Mouse (Mus musculus) erythroblast, adult 5-6 weeks (primary cell): ENCODE measurements around the gene D630039A03Rik. TPM values are rescaled to one million over a fixed set of nuclear protein-coding genes. Genes with fewer than 3 reads are reported as not detected.

Experiments
- ATAC-seq: replicated peaks from 2 replicates; pipeline ENCODE4 v1.8.0; 2016; ENCODE audit warnings: moderate number of reproducible peaks, mild to moderate bottlenecking, moderate TSS enrichment, inconsistent platforms; ENCODE audit not compliant: poor library complexity, low FRiP score, severe bottlenecking
- total RNA-seq, 2 experiments: library from RNA; stranded (forward) in 1 of 2; stranded (reverse) in 1 of 2; fragments of 150-400 nt in 1 of 2; fragments of 200-764, 138-1000 nt in 1 of 2; gene quantifications; 2 replicates each; pipeline versions ENCODE4 v1.2.3 to v1.2.4; 2015 to 2017; ENCODE audit warnings: low replicate concordance in 2 of 2

Gene D630039A03Rik
- total RNA-seq, 2 experiments from 2014 or later, result 0.51 TPM; not detected in 1

DNA sequence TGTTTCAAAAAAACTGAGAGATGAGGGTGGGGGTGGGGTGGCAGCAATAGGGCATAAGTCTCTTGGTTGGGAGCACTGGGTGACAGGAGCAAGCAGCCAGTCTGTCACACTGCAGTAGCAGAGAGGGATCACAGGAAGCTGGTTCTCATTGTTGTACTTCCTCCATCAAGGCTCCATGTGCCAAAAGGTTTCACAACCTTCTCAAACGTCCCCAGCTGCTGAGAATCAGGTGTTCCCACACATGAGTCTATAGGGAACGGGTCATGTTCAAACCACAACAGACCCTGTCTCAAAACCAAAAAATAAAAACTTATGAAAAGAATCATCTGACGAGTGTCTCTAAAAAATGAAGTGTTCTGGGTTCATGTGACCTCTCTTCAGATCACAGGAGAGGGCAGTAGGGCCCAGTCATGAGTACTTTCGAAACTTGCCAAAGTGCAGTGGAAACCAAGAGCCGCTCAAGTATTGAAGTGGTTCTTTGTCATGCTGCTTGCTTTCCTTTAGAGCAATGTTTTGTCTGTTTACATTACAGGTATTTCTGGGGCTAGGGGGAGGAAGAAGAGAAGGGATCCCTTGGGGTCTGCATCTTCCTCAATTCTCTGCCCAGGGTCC, 14.6 kb upstream of the D630039A03Rik start:
- ATAC-seq, result no peak

DNA sequence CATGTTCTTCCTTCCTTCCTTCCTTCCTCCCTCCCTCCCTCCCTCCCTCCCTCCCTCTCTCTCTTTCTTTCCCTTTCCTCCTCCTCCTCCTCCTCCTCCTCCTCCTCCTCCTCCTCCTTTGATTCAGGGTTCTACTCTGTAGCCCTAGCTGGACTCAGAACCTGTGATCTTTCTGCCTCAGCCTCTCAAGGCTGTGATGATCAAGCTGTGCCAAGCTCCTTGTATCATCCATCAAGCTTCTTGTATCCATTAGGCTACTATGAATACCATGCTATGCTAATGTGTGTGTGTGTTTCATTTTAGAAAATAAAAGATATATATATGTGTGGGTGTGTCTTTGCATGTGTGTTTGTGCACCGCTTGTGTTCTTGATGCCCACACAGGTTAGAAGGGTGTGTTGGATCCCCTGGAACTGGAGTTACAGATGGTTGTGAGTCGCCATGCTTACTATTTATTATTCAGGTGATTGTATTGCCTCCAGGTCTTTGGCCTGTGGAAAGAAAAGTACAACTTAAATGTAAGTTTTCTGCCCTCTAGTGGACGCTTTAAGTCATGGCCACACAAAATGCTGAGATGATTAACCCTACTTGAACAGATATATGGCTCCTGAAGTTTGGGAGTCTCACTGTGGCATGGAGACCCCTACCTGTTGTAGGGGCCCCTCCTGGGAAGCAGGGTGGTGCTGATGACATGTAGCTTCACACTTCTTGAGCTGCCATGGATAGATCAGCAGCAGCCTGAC, 11.5 kb upstream of the D630039A03Rik start:
- ATAC-seq, result peak; percentile 39

DNA sequence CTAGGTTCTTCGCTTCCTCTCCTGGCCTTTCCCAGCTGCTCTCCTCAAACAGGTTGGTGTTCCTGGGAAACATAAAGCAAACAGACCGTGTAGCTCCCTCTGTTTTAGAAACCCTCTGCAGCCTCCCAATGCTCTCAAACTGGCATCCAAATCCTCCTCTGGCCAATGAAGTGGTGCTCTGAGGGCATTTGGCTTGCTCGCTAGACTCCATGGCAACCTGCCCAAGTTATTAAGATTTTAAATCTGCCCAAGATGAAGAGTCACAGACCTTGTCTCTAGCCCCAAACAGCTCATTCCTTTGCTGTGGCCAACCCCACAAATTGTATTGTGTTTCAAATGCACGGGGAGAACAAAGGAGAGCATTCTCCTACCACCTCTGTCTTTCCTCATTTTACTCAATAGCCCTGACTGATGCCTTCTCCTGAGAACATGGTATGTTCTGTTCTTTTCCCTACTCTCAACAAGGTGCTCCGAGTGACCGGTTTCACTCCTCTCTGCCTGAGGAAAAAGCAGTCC, 8.5 kb upstream of the D630039A03Rik start:
- no peak for ATAC-seq

DNA sequence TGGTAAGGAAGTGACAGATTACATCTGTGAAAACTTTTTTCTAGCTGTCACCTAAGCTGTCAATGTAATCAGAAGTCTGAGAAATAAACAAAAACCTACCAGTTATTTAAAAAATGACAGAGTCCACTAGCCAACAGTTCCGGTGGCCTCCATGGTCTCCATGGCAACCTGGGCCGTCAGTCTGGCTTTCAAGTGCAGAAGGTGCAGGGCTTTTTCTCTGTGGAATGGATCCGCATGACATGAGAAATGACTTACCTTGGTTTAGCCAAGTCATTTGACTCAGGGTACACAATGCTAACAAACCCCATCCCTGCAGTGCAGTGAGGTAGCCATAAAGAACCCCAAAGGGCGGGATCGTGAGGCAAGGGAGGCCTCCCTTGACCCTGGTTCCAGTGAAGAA, 6.1 kb upstream of the D630039A03Rik start:
- no peak for ATAC-seq

DNA sequence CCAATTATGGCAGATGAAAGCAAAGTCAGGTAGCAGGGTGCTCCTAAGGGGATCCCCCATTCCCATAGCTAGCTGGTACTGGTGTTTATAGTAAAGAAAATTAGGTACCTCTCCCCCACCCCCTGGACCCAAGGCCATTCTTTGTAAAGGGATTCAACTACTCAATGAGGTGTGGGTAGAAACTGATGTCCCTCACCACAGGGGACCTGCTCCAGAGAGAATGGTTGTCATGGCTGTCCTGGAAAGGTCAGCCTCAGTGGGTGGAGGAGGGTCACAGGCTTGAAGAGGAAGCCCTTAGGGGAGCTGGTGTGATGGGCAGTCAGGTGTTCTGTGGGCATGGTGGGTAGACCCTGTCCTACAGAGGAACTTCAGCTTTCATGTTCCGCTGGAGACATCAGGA, 4.4 kb upstream of the D630039A03Rik start:
- no peak for ATAC-seq

DNA sequence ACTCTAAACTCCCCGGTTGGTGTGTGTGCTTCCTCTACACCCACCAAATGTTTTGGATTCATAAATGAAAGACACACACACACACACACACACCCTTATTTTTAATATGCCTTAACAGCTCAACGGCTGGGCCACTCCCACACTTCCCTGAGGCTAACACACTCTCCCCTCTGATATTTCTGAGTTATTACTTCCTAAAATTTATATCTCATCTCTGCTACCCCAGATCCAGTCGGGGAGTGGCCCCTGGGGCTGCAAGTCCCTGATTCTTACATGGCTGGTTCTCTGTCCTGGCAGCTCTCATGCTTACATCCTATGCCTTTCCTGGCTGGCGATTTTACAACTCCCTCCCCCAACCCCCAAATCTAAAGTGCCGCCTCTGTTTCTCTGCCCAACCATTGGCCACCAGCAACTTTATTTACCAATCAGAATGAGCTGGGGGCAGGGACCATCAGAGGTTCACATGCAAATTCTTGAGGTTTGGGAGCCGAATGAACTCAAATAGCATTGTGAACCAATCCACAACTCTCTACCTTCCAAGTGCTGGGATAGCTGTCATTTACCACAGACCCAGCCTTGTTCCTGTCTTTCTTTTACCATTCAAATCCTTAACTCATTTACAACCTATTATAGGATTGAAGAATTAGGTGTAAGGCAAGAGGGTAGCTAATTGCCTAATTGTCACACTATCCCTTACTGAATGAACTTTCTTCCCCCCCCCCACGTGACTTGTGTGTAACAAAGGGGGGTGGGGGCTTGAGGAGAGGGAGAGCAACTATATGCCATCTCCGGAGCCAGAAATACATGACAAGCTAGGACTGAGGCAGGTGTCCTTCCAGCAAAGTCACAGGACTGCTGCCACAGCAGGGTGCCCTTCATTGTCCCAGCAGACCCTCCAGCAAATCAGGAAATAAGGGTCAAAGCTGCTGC, 3.7 kb upstream of the D630039A03Rik start:
- ATAC-seq, result no peak

DNA sequence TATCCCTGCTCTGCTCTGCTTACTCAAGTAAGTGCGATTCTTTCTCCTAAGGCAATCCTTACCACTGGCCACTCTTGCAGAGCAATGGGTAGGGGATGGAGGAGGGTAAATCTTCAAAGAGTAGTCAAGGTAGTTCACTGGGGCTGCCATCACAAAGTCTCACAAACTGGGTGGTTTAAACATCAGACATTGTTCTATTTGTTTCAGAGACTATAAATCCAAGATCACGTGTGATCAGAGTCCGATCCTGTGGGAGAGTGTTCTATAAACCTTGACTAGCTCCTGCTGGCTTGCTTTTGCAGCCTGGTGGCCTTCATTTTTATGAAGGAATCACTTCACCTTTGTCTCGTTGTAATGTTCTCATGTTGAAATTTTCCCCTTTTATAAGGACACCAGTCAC, 614 bp upstream of the D630039A03Rik start:
- ATAC-seq, result no peak

DNA sequence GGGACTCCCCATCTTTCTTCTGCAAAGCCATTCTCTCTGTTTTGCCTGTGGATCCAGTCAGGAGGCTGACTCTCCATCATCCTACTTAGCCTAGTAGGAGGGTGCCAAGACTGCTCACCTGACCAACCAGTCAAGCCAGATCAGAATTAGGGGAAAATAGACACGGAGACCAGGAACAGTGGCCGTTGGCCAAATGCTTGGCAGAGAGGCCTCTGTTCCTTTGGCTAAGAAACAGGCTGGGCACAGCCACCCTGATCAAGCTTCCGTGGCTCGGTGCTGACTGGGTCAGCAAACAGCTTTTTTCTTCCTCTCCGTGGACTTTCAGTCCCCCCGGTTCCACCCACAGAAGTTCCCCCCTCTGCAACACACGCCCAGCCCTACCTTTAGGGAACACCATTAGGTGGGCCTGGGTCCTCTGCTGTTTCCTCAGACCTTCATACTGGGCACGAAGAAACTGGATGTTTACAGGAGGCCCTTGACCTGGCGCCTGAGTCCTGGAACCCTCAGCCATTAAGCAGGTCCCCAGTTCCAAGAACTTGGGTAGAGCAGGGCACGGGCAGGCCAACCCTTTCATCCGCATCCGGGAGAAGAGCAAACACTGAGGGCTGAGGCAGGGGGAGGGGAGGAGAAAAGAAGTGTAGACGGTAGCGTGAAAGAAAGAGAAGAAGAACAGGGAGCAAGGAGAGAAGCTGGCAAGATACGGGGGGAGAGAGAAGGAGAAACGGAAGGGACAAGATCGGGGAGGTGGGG, 706 bp downstream of the D630039A03Rik start:
- ATAC-seq, result no peak

DNA sequence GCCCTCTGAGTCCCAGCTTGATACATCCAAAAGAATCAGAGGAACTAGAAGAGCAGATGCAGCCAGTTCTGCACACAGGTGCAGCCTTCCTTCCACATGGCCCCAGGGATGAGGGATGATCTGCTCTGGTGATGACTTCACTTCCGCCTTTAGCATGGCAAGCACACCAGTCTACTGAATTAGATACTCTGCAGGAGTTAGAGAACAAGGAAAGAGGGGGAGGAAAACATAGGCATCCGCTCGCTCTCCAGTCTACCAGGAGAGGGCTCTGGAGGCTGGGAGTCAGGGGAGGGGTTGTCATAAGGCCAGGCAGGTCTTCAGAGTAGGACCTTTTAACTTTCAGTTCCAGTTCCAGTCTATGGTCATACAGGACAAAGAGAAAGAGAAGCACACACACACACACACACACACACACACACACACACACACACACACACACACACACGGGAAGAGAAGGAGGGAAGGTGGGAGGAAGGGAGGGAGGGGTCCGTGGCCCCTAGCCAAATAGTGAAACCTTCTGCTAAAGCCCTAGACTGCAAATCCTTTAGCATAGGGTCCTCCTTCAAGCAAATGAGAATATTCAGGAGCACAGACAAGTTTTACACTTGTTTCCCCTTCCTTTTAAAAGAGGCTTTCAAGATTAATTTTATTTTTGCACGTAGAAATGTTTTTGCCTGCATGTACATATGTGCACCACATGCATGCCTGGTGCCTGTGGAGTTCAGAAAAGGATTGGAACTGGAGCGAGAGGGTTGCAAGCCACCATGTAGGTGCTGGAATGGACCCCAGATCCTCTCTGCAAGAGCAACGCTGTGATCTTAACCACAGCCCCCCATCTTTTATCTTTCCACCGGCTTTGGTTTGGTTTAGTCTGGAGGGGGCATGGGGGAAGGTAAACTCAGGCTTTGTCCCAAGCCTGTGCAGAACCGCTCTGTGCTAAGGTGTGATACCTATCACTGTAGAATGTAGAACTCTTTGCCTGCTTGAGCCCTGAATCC, 1.6 kb downstream of the D630039A03Rik start:
- no peak for ATAC-seq

DNA sequence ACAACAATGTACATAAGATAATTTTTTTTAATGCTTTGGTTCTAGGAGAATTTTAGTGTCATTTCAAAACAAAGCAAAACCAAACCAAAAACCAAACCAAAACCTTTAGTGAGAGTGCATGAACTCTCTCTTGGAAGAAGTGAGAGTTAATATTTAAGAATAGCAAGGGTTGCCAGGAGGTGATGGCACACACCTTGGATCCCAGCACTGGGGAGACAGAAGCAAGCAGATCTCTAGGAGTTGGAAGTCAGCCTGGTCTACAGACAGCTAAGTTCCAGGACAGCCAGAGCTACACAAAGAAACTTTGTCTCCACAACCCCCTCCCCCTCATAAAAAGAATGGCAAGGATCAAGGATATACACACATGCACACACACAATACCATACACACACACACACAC, 3.1 kb downstream of the D630039A03Rik start:
- no peak for ATAC-seq

DNA sequence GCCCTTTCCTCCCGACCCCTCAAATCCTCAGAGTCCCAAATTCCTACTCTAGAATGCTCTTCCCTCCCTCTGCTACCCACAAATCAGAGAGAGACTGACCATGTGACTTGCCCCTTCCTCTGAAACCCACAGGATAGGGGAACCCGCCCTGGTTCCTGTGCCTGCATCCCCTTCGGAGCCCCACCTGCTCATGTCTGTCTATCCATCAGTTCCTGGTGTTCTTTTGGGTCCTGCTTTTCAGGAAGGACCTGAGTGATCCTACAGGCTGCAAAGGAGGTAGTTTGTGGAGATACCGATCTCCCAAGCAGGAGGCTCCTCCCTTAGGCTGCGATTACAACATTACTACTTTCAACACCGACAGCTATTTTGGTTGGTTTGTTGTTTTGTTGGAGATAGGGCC, 7.2 kb downstream of the D630039A03Rik start:
- ATAC-seq, result no peak

DNA sequence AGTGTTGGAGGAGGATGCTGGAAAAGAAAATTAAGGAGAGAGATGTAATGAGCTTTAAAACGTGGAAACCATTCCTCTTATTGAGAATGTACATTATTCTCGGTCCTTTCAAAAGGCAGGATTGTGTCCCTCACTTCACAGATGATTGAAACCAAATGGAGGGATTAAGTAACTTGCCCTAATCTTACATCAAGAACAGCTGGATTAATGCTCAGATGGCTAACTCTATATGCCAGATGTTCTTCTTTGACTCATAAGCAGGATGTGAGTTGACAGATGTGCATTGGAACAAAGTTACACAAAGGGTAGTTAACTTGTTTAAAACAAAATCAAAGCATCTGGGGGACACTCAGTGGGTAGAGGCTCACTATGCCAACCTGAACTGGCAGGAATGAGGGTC, 9.4 kb downstream of the D630039A03Rik start:
- ATAC-seq, result no peak

DNA sequence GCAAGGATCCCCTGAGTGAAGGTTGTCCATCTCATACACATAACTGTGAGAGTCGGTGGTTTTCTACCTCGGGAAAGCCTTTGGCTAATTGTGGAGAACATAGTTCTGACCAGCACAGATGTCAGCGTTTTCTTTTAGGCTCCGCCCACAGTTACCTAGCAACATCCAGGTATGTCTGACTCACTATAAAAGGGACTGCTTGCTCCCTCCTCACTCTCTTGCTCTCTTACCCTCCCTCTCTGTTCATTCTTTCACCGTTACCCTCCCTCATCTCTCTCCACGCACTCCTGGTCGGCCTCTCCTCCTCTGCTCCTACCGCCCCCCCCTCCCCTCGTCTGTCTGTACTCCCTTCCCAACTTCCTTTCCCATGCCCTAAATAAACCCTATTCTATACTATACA, 11.5 kb downstream of the D630039A03Rik start:
- ATAC-seq, result no peak

DNA sequence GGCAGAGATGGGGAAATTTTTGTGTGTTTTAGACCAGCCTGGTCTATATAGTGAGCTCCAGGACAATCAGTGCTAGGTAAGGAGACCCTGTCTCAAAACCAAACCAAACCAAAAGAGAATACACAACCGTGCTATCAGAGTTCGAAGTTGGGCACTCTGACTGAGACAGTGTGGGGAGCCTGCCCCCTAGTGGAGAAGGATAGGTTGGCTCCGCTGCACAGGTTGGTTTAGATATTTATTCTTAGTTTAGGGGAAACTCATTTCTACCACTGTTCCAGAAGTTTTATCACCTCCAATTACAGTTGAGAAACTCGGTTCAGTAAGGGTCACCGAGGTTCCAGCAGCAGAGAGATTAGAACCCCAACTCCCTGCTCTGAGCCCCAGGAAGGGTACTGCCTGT, 11.9 kb downstream of the D630039A03Rik start:
- peak; percentile 78 for ATAC-seq

DNA sequence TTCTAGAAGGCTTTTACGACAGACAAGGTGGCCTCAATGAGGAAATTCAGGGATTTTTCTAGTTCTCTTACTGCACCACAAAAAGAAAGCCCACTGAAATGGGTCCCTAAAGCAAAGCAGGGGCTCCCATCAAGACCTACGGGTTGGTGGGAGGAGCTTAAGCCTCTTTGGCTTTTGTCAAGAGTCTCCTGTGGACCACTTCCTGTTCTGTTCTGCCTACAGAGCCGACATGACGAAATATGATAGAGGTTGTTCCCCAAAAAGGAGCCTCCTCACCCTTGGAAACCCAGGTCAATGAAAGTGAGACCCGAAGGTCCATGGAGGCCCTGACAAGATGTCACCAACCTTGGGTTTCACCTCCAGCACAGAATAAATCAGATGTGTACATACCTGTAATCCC, 13.5 kb downstream of the D630039A03Rik start:
- ATAC-seq, result no peak

DNA sequence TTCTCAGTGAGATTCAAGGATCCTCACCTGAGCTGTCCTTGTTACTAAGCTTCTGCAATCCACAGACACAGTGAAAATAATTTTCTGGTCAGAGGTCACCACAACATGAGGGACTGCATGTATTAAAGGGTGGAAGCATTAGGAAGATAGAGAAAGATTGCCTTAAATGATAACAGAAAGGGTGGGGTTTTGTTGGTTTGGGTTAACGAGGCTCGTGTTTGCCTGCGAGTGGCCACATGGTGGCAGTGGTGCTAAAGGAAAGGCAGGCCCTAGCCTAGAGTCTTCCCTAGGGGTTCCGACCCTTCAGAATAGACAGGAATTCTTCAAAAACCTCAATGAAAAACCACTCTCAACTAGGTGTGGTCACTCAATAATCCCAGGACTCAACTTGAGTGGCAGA, 14.9 kb downstream of the D630039A03Rik start:
- no peak for ATAC-seq

DNA sequence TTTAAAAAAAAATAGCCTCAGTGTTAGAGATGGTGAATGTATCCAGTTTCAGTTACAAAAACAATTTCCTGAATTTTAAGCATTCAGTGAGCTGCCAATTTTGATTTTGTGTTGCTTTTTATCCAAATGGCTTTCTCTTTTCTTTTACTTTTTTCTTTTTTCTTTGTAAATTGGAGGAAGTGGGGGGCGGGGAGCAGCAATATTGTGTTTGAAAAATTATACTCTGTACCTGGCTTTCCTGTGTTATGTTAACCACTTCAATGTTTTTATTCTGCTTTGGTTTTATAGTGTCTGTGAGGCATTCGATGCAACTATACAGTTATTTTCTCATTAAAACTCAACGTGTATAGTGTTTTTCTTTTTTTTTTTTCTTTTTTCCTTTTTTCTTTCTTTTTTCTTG, 19.5 kb downstream of the D630039A03Rik start:
- no peak for ATAC-seq

DNA sequence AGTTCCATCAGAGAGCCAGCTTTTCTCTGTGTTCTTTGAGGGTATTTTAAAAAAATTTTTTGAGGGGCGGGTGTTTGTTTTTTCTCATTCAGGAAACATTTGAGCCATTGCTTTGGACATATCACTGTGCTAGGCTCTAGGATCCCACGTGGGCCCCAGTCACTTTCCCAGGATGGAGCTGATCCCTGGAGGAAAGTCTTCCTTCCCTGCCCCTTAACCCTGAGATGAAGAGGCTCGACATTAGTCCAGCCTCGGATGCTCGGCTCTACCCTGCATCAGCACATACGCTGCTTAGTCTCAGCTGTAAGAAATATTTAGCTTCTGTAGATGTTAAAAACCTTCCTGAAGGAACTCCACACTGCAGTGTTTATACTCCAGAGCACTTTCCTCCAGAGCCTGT, 20.2 kb downstream of the D630039A03Rik start:
- ATAC-seq, result no peak

DNA sequence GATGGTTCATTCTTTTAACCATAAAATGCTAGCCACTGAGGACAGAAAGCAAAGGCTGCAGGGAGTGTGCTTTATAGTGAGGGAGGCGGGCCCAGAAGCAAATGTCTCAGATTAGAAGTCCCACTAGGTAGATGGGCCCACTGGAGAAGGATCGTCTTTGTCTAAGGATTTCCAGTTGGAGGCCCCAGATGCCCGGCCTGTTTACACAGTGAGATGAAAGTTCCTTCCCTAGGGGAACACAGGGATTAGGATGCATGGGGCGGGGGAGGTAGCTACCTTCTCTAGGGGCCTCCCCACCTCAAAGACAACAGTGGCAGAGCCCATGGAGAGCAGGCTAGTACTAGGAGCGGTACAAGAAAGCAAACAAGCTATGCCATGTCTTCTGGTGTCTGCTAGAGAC, 21.0 kb downstream of the D630039A03Rik start:
- no peak for ATAC-seq
